Mouse (Mus musculus): ENCODE data around the gene Cldn7.

DNA sequence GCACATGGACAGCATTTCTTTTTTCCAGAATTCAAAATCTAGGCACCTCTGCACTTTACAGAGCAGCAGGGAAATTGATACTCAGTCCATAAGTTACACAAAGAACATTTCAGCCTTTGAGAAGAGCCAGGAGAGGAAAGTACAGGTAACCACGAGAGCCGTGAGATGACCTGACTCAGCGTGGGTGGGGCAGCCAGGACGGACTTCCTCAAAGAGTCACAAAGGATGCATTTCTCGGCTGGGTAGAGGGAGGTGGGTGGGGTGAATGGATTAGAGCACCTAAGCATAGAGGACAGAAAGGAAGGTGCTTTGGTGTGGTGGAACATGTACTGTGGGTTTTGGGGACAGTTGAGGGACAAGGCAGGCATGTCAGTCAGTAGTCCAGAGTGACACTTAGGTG is 2.7 kb upstream of the Cldn7 start:
- TF ChIP-seq POLR2A (IDR thresholded peaks at IDR 0.05; ENCODE audit: insufficient read depth, low read depth, low read length) (no peak), CTCF (IDR thresholded peaks at IDR 0.05; ENCODE audit: insufficient read depth, low read depth, low read length) (no peak)
